Mouse (Mus musculus) brain, adult 2 months (tissue): ENCODE measurements around the gene Trim65.
"Not testable (repeated sequence)": the region's sequence is repeated elsewhere in the genome, so short reads cannot be mapped to it uniquely, and the experiment has no call there.

Source experiments
- DNase-seq: peaks from one replicate; pipeline ENCODE4 v3.0.0; 2011; ENCODE audit warnings: low read depth, low spot score

Gene Trim65

DNA sequence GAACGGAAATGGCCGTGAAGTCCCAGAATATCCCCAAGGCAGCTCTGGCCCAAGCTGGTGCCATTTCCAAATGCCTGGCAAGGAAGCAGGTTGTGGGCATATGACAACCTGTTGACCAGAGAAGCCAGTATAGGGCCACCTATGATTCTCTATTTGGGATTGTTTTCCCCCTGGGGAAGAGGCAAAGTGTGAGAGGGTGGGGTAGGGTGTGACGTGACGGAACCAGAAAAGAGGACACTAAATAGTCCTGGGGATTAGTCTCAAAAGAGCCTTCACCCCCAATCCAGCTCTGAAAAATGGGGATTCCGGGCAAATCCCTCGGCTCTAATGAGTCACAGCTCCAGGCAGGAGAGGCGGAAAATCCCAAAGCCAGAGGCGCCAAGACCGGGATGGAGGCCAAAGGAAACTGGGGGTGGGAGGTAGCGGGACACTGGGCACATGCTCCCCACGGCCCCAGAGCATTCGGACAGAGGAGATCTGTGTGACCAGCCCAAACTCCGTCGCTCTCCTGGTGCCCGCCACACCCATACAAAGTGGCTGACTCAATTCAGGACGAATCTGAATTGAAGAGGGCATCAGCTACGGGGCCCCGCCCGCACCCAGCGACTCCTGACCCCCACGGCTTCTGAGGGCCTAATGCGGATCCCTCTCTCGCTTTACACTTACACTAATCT is 22.3 kb downstream of the Trim65 start:
- DNase-seq: no peak

DNA sequence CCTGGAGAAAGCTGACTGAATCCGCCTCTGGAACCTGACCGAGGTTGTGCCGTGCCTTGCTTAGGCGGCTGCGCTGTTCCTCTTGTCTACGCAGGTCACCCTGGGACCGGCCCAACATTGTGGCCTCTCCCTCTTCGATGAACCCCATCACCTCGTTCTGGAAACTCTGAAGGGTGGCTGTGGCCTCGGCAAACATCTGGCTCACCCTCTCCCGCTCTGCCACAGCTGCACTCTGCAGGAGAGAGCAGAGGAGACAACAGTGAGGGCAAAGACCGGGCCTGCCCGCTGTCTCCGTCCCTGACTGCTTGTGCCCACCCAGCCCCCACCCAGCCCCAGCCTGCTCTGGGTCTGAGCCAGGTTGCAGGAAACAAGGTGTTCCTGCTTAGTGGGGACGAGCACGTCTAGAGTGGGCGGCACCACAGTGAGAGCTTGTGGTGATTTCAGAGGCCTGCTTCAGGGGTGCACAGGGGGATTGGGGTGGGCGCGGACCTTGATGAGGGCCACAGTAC is 23.1 kb downstream of the Trim65 start:
- no peak for DNase-seq

DNA sequence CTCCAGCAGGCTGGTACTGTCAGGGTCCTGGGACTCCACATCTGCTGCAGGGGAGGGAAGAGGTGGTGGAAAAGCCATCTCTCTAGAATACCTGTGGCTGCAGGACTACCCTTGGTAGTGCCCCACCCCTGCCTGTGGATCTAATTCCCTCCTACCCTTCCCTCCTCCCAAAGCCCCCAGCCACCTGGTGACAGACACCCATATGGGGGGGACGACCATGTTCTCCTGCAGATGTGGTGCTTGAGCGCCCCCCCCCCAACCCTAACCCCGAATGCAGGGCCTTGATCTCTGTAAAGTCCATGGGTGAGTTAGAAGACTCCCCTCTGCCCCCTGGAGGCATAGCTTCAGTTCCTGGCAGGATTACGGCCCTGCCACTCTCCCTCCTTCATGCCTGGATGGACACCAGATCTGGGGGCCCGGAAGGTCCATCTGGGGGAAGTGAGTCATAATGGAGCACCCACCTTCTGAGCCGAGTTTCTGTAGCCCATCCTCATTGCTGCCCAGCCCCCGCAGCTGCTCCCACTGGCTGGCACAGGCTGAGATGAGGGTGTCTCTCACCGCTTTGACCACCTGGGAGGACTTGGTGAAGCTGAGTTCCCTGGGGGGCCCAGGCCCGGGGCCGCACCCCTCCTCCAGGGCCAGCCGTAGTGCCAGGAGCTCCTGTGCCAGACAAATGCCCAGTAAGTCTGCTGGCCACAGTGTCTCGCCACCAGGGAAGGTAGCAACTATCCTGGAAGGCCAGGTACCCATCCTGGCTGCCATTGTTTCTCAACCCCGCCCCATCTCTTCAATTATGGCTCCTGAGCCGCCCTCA is 23.8 kb downstream of the Trim65 start:
- DNase-seq: no peak

DNA sequence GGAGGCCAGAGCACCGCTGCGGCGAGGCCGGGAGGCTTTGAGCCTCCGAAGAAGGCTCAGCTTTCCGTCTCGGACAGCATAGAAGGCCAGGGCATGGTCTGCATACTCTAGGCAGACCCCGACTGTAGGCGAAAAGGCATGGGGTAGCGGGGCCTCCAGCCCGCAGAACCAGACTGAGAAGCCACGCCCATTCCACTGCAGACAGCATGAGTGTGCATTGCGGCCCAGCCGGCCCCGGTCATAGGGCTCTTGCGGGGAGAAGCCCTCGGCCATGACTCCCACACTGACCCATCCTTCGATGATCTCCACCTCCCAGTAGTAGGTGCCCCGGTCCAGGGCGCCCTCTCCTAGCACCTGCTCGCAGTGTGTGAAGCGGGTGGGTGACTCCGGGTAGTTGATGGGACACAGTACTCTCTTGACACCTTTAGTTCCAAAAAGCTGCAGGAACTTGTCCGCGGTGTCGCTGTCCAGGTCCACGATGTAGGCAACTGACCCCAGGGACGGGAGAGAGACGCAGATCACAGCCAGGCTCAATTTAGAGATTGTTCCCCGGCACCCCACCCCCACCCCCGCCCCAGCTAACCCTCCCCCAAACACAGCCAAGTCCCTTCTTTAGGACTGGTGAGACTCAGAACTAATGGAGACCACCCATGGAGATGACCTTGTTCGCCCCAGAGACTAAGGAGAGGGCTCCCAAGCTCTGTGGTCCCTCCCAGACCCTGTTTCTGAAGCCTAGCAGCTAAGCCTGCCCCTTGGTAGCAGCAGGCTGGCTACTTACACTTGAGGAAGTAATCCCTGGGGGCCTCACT is 24.6 kb downstream of the Trim65 start:
- no peak for DNase-seq

DNA sequence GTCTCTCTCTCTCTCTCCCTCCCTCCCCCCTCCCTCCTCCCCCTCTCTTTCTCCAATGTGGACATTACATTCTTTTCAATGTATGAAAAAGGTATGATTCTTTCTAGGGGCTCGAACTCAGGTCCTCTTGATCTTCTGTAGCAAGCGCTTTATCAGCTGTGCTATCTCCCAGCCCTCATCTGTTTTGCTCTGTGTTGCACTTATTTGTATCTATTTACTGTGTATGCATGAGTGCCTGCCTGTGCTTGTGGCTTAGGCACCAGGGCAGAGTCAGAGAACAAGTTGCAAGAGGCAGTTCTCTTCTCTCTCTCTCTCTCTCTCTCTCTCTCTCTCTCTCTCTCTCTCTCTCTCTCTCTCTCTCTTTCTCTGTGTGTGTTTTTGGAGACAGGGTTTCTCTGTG is 25.9 kb downstream of the Trim65 start:
- DNase-seq: no peak

DNA sequence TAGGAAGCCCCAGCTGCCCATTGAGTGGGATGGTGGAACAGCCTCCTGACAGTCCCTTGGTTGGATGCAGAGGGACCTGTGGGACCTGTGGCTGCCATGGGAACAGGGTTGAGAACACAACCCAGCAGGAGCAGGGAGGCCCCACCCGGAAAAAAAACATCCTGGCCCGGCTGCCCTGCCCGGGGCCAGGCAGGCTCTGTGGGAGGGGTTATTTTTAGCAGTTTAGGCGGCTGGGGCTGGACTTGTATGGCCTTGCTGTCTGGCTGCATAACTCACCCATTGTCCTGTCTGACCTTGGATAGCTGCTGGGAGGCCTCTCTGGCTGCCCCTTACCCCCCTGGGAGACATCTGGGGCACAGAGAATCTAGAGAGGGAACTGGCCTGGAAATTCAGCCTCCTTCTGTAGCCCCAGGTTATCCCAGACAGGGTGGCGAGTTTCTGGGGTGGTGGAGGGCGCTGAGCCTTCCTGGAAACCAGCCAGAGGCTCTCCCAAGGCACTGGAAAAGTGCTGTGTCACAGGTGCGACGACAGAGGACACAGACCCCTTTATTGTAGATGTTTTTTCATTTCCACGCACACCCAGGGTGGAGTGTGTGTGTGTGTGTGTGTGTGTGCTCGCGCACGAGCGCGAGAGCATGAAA is 26.8 kb downstream of the Trim65 start:
- peak; percentile 67 for DNase-seq

DNA sequence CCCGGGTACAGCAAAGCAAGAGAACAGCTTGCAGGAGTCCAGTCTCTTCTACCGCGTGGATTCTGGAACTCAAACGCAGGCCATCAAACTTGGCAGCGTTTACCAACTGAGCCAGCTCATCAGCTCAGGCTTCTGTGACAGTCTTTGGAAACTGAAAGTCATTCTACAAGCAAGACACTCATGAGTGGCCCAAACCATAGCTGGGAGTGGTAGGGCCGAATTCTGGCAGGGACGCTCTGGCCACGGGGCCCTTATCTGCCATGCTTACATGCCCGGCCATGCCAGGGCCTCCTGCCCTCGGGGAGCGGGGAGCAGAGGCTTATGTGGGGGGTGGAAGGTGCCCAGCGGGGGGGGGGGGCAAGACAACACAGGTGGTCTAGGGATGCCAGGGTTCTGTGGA is 27.4 kb downstream of the Trim65 start:
- no peak for DNase-seq

DNA sequence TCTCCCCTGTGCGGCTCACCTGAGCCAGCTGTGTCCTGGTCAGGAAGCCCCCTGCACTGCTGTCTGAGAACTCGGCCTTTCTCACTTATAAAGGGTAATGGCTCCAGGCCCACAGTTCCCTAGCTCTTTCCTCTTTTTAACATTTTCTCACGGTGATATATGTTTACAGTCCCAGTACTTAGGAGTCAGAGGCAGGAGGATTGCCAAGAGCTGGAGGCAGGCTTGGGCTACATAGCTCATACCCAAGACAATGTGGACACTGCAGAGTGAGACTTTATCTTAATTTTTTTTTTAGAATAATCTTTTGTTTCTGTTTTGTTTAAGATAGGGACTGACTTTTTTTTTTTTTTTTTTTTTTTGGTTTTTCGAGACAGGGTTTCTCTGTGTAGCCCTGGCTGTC is 28.5 kb downstream of the Trim65 start:
- DNase-seq: no peak

DNA sequence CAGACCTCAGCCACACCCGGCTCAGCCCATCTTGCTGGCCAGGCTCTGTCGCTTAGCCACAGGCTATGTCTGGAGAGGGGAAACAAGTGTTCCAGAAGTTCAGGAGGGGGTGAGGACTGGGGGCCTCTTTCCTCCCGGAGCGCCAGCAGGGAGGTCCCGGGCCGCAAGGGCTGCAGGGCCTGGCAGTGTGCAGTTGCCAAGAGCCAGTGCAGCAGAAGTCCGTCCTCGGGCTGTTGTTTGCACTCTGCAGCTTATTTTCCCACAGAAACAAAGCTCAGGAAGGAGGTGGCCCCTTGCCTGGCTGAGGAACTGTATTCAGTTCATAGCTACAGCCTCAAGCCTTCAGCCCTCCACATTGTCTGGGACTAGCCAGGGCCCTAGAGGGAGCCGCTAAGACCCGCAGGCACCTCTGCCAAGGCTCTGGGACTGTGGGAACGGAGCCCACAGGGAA is 29.0 kb downstream of the Trim65 start:
- no peak for DNase-seq

DNA sequence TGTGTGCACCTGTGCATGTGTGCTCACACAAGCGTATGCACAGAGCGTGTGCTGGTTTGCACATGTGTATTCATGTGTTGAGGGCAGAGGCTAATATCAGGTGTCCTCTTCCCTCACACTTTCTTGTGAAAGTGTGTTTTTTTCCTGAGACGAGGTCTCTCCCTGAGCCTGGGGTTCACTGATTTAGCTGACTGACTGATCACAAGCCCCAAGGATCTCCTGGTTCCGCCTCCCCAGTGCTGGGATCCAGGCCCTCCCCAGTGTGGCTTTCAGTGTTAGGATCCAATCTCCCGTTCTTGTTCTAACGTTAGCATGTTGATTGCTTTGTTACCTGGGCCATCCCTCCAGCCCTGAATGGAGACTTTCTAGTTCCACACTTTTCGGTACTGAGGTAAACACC is 30.1 kb downstream of the Trim65 start:
- DNase-seq: no peak

DNA sequence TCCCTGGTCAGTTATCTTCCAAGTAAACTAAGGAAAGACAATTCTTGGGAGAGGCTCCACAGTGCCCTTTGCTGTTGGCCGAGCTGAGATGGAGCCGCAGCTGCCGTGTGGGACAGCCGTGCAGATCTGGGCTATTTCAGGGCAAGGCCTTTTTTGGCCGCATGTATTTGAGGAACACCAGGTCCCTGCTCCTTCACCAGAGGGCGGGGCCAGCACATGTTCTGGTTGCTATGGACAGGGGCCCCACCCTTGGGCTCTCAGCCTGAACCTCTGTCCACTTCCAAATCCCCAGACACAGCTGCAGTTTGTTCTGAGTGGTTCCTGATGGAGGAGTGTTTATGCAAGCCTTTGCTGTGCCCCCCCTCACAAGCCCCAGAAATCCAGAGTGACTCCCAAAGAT is 30.5 kb downstream of the Trim65 start:
- no peak for DNase-seq

DNA sequence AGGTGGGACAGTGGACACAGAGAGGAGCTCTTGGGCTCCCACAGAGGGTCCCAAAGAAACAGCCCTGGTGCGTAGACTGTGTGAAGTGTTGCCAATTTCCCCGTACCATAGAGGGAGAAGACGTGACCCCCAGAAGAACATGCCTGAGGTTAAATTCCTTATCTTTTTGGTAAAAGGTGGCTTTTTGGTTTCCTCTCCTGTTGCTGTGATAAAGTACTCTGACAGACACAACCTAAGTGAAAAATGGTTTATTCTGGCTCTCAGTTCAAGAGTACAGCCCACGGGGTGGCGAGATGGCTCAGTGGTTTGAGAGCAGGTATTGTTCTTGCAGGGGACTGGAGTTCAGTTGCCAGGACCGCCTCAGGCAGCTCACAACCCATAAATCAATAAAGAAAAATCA is 31.5 kb downstream of the Trim65 start:
- no peak for DNase-seq

DNA sequence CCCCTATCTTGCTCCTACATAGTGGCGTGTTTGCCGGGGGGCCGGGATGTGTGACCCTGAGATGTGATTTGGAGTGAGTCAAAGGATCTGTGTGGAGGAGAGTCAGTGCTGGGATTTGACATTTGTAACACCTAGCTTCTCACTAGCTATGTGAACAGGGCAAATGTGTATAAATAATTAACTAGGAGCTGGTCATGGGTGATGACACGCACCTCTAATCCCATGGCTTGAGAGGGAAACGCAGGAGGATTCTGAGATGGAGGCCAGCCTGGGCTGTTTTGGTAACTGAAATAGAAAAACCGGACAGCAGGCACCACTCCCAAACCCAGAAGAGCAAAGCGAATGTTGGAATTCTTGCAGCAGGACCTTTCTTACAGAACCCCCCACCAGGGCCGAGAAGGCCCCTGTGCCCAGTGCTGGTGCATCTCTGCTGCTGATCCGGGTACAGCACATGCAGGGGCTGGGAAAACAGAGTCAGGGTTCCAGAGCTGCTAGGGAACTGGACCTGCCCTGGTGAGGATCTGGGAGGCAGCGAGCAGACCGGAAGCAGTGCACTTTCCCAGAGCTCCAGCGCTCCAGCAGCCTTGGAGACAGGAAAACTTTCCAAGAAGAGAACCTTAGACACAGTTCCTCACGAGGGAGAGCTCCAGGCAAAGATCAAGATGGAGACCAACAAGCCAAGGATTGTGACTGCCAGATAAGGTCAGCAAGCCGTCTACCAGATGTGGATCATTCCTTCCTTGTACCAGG is 32.0 kb downstream of the Trim65 start:
- no peak for DNase-seq

DNA sequence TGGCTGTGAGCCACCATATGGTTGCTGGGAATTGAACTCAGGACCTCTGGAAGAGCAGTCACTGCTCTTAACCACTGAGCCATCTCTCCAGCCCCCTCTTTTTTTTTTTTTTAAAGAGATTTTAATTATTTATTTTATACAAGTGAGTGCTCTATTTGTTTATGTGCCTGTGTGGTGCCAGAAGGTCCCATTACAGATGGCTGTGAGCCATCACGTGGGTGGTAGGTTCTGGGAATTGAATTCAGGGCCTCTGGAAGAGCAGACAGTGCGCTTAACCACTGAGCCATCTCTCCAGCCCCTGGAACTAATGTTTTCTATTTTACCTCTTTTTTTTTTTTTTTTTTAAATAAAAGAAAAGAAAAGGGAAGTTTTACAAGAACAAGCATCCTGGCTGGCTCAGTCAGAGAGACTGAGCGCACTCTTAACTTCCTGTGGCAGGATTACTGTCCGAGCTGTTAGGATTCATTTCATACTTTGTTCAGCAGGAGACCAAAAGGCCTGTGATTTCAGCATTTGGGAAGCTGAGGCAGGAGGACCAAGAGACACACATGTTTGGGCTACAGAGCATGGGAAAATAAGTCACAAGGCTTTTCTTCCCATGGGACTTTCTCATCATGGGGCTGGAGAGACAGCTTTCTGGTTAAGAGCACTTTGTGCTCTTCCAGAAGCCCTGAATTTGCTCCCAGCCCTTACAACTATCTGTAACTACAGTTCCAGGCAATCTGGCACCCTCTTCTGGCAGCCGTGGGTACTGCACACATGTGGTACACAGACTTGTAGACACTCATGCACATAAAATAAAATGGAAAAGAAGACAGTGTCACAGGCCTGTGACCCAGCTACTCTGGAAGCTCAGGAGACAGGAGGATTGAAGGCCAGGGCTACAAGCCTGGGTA is 34.5 kb downstream of the Trim65 start:
- DNase-seq: no peak

DNA sequence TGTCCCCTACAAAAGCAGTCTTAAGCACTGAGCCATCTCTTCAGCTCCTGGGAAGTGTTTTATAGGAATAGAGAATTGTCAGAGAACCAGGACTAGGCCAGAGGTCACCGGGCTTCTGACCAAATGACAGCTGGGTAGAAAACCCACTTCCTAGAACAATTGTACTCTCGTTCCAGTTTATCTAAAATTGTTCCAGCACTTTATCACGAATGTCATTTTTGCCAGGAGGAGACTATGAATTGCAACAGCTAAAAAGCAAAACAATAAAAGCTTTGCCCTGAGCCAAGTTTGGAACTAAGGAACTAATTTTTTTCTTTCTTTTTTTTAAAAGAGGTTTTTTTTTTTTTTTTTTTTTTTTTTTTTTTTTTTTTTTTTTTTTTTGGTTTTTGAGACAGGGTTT is 35.4 kb downstream of the Trim65 start:
- no peak for DNase-seq

DNA sequence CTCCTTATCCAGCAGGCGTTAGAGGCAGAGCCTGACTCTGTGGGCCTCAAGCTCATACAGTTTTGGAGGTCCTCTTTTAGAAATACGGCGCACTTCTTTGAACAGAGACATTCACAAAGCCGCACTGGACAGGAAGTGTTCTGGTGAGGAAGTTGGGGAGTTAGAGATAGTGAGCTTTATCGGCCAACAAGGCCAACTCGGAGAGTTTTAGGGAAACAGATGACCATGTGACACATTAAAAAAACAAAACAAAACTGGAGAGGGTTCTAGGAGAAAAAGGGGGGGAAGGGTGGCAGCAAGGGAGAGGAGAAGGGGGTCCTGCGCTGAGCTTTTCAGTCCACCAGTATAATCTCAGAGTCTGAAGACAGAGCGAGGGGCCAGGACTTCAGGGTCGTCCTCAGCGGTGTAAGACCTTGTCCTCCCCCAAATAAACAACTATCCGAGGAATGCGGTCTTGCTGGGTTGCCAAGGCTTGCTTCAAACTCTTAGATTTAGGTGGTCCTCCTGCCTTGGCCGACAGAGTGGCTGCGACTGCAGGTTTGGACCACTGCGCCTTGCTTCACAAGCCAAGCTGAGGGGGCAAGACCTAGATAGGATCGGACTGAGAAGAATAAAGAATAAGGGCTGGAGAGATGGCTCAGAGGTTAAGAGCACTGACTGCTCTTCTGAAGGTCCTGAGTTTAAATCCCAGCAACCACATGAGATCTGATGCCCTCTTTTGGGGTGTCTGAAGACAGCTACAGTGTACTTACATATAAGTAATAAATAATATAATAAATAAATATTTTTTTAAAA is 37.0 kb downstream of the Trim65 start:
- DNase-seq: no peak

DNA sequence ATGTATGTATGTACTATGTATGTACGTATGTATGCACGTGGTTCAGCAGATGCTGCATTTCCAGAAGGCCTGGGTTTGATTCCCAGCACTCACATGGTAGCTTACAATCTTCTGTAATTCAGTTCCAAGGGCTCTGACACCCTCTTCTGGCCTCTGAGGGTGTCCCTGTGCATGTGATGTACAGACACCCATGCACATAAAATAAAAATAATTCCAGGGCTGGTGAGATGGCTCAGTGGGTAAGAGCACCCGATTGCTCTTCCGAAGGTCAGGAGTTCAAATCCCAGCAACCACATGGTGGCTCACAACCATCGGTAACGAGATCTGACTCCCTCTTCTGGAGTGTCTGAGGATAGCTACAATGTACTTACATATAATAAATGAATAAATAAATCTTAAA is 38.0 kb downstream of the Trim65 start:
- DNase-seq: not testable (repeated sequence)

DNA sequence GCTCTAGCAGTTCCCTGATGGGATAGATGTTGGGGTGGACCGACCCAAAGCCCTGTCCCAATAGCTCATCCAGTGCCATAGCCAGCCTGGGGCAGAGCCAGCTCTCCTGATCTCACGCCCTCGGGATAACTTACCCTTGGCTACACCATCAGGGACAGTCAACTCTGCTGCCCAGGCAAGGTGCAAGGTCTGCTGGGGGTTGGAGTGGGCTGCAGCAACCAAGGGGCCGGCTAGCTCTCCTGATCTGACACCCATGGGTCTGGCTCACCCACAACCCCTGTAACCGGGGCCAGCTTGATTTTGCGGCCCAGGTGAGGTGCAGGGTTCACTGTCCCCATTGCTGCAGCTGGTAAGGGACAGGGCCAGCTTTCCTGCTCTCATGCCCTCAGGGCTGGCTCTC is 39.3 kb downstream of the Trim65 start:
- no peak for DNase-seq

DNA sequence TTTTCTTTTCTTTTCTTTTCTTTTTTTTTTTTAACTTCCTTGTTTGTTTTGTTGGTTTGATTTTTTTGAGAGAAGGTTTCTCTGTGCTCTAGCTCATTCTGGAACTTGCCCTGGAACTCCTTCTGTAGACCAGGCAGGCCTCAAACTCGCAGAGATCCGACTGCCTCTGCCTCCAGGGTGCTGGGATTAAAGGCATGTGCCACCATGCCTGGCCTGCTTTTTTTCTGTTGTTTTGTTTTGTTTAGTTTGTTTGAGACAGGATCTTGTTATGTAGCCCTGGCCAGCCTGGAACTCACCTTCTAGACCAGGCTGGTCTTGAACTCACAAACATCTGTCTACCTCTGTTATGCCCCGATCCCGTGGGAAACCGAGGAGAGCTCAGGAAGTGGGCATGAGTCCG is 41.4 kb downstream of the Trim65 start:
- no peak for DNase-seq
